ENCODE assay signal across 17 mouse cellular contexts in the genomic region with DNA sequence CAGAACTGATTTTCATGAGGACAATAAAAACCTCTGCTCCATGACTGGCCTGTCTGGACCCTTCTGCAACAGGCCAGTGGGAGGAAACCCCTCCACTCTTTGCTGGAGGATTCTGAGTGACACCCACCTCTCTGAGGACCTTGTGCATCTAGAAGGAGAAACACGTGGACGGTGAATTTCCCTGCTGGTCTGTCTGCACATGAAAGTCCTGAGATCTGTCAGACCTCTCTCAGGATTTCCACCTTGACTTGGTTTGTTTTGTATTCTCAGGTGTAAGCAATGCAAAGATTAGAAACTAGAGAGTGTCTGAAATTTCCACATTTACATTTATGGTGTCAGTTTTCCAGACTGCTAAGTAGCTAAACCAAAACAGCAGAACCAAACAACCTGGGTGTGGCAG. TPM values are rescaled to one million over a fixed set of nuclear protein-coding genes. Genes with fewer than 3 reads are reported as not detected.
DNase-seq lines count a peak whose midpoint lies in the region; ATAC-seq and TF ChIP-seq lines count a peak whose summit lies in the region.
"Had no signal": no experiment of that assay in that cellular context is flagged by ENCODE, and none has a peak within 500 bp of the region (broad histone marks: within the 10 kb centered on the region; RNA-seq: fewer than 3 reads in every experiment).

No protein-coding gene starts in this region.

- DNase-seq in gastrocnemius, adult 2 months: no peak
- DNase-seq in gastrocnemius, postnatal 14 days: no peak
- no peak for DNase-seq in heart, postnatal 0 days (ENCODE audit: low spot score)
- peak; percentile 12 for DNase-seq in CH12.LX (ENCODE audit: extremely low read depth)
- DNase-seq: adrenal gland, adult 2 months; cerebellum, adult 9-11 months; kidney, postnatal 4 days; layer of hippocampus, adult 9-11 months had no signal

- no peak for TF ChIP-seq RAD21 in CH12.LX (IDR thresholded peaks at IDR 0.05; ENCODE audit: low read depth, low read length)

- H3K36me3 ChIP-seq in heart, postnatal 0 days (replicated peaks; ENCODE audit: control insufficient read depth, insufficient read depth, low read length): peaks cover 29% of the 10 kb centered on the region
- peaks cover 7% of the 10 kb centered on the region; the same call in 1 of the 2 replicates for H3K36me3 ChIP-seq in heart, embryonic 11.5 days (ENCODE audit: control insufficient read depth, insufficient read depth, low read length)
- peaks cover 30 to 66% of the 10 kb centered on the region in 2 experiments for H3K36me3 ChIP-seq in CH12.LX (replicated peaks in 1 of 2; ENCODE audit: control insufficient read depth in 1 of 2, insufficient read depth in 1 of 2, low read length in 1 of 2)
- no peaks in the 10 kb centered on the region for H3K36me3 ChIP-seq in myocyte (ENCODE audit: control insufficient read depth, insufficient read depth)

- WGBS in heart, postnatal 0 days: 69% methylated on average over 2 of the region's 2 CpGs
- WGBS in heart, embryonic 11.5 days (ENCODE audit: insufficient replicate concordance): 83% methylated on average over 2 of the region's 2 CpGs

- TF ChIP-seq CTCF in gastrocnemius, adult 2 months (IDR thresholded peaks at IDR 0.05): no peak
- no peak for TF ChIP-seq CTCF in heart, postnatal 0 days (IDR thresholded peaks at IDR 0.05; ENCODE audit: low read depth)
- no peak for TF ChIP-seq CTCF in CH12.LX (conservative IDR thresholded peaks at IDR 0.05 in 1 of 2, IDR thresholded peaks at IDR 0.05 in 1 of 2; ENCODE audit: low read depth in 2 of 2, low read length in 2 of 2)

- TF ChIP-seq EP300 in heart, postnatal 0 days (IDR thresholded peaks at IDR 0.05; ENCODE audit: low read depth): no peak
- TF ChIP-seq EP300 in CH12.LX (IDR thresholded peaks at IDR 0.05; ENCODE audit: low read length): no peak; the same call in 1 of the 2 replicates

- H3ac ChIP-seq in myocyte (ENCODE audit: control insufficient read depth, insufficient read length): no peak overlapping the region

- in situ Hi-C loops in CH12.LX (cut with MboI; ENCODE audit: low pct_ligation_motif_present, low pct_unique_long_range_greater_than_20kb, low sequenced_read_pairs): no loop called here

- H3K9me3 ChIP-seq in heart, postnatal 0 days (replicated peaks; ENCODE audit: control insufficient read depth, low read length): no peaks in the 10 kb centered on the region
- no peaks in the 10 kb centered on the region for H3K9me3 ChIP-seq in heart, embryonic 11.5 days (replicated peaks; ENCODE audit: control insufficient read depth, low read length)
- no peaks in the 10 kb centered on the region for H3K9me3 ChIP-seq in CH12.LX (replicated peaks; ENCODE audit: low read length)
- H3K9me3 ChIP-seq: heart, embryonic 13.5 days; hindbrain, embryonic 12.5 days; limb, embryonic 15.5 days; liver, embryonic 15.5 days; neural tube, embryonic 15.5 days had no signal

- peak overlapping the region; percentile 64; the same call in 1 of the 2 replicates for H3K4me2 ChIP-seq in heart, postnatal 0 days (ENCODE audit: low read depth, low read length)
- H3K4me2 ChIP-seq in heart, embryonic 11.5 days: no peak overlapping the region
- H3K4me2 ChIP-seq in CH12.LX (ENCODE audit: insufficient read depth, low read depth, poor library complexity, severe bottlenecking): peak overlapping the region; percentile 97
- peak overlapping the region; percentile 92 for H3K4me2 ChIP-seq in myocyte (ENCODE audit: low read depth)
- H3K4me2 ChIP-seq: hindbrain, embryonic 12.5 days; midbrain, embryonic 11.5 days; neural tube, embryonic 15.5 days had no signal

- H3K9ac ChIP-seq in heart, postnatal 0 days (replicated peaks; ENCODE audit: low read depth, low read length): no peak overlapping the region
- no peak overlapping the region for H3K9ac ChIP-seq in heart, embryonic 11.5 days (ENCODE audit: low read depth, low read length)
- H3K9ac ChIP-seq in CH12.LX (ENCODE audit: insufficient read depth, low read depth): peak overlapping the region; percentile 54
- H3K9ac ChIP-seq: hindbrain, embryonic 12.5 days; limb, embryonic 15.5 days; liver, embryonic 15.5 days; neural tube, embryonic 15.5 days had no signal

- intact Hi-C loops in gastrocnemius, adult 2 months (cut with DNase I): no loop called here
- intact Hi-C loops in gastrocnemius, postnatal 14 days (cut with DNase I; ENCODE audit: low total_unique reads): no loop called here

- H3K4me3 ChIP-seq in gastrocnemius, adult 2 months: peak overlapping the region; percentile 75
- H3K4me3 ChIP-seq in heart, postnatal 0 days (ENCODE audit: low read depth, low read length): no peak overlapping the region
- no peak overlapping the region for H3K4me3 ChIP-seq in heart, embryonic 11.5 days (ENCODE audit: low read depth, low read length)
- H3K4me3 ChIP-seq in CH12.LX (replicated peaks in 1 of 3; ENCODE audit: low read depth in 2 of 3, low read length in 2 of 3, poor library complexity in 1 of 3) (peak overlapping the region in 1 of 3 experiments; percentile 54), myocyte (peak overlapping the region; percentile 4)
- H3K4me3 ChIP-seq: hindbrain, embryonic 12.5 days; limb, embryonic 15.5 days; neural tube, embryonic 15.5 days had no signal

- peak overlapping the region; percentile 89 for H3K27ac ChIP-seq in gastrocnemius, adult 2 months
- peak overlapping the region; percentile 71 for H3K27ac ChIP-seq in heart, postnatal 0 days (ENCODE audit: low read depth)
- H3K27ac ChIP-seq in heart, embryonic 11.5 days (ENCODE audit: low read depth, low read length): no peak overlapping the region
- H3K27ac ChIP-seq in CH12.LX (ENCODE audit: insufficient read depth, low read depth): peak overlapping the region; percentile 87
- H3K27ac ChIP-seq: hindbrain, embryonic 12.5 days; liver, embryonic 15.5 days; neural tube, embryonic 15.5 days had no signal

- H3K27me3 ChIP-seq in heart, postnatal 0 days (ENCODE audit: control insufficient read depth, insufficient read depth, low read length): no peaks in the 10 kb centered on the region
- no peaks in the 10 kb centered on the region for H3K27me3 ChIP-seq in heart, embryonic 11.5 days (ENCODE audit: control insufficient read depth, insufficient read depth, low read length)
- H3K27me3 ChIP-seq in CH12.LX (replicated peaks): no peaks in the 10 kb centered on the region
- H3K27me3 ChIP-seq in myocyte (ENCODE audit: control insufficient read depth, insufficient read depth, insufficient read length): no peaks in the 10 kb centered on the region
- H3K27me3 ChIP-seq: heart, embryonic 13.5 days; hindbrain, embryonic 12.5 days; limb, embryonic 15.5 days; liver, embryonic 15.5 days; neural tube, embryonic 15.5 days had no signal

- no peak for ATAC-seq in heart, postnatal 0 days (ENCODE audit: insufficient read depth, low read depth)
- no peak for ATAC-seq in heart, embryonic 11.5 days (replicated peaks; ENCODE audit: insufficient number of reproducible peaks, low FRiP score, low TSS enrichment)
- no peak for ATAC-seq in megakaryocyte progenitor cell, adult 5-6 weeks (replicated peaks; ENCODE audit: poor library complexity)

- TF ChIP-seq POLR2A in CH12.LX (IDR thresholded peaks at IDR 0.05; ENCODE audit: low read depth, low read length): no peak
- TF ChIP-seq POLR2A in myocyte (IDR thresholded peaks at IDR 0.05; ENCODE audit: insufficient read length, low read depth): no peak

- dilution Hi-C loops in CH12.LX (cut with MboI; ENCODE audit: extremely low pct_ligation_motif_present, extremely low pct_unique_long_range_greater_than_20kb, low sequenced_read_pairs): no loop called here

- H3K79me2 ChIP-seq in CH12.LX (replicated peaks; ENCODE audit: control insufficient read depth, extremely low read depth, insufficient read depth, poor library complexity, severe bottlenecking) (peaks cover 81% of the 10 kb centered on the region), myocyte (ENCODE audit: control insufficient read depth, insufficient read depth) (peaks cover 61% of the 10 kb centered on the region)

- peaks cover 36% of the 10 kb centered on the region for H3K4me1 ChIP-seq in heart, postnatal 0 days (ENCODE audit: control insufficient read depth, insufficient read depth)
- peaks cover 26% of the 10 kb centered on the region for H3K4me1 ChIP-seq in heart, embryonic 11.5 days (ENCODE audit: control insufficient read depth, insufficient read depth, low read length)
- peaks cover 14 to 60% of the 10 kb centered on the region in 2 experiments for H3K4me1 ChIP-seq in CH12.LX (ENCODE audit: control insufficient read depth in 1 of 2, insufficient read depth in 2 of 2)

TF ChIP-seq in CH12.LX, 34 proteins besides CTCF, POLR2A, EP300 and RAD21 (continues in another document):
- peak; percentile 65; the same call in 1 of the 2 replicates for TF ChIP-seq SIN3A (IDR thresholded peaks at IDR 0.05; ENCODE audit: low read length)
- TF ChIP-seq BHLHE40 (IDR thresholded peaks at IDR 0.05; ENCODE audit: low read depth, low read length): peak; percentile 56; the same call in 1 of the 2 replicates
- TF ChIP-seq TCF12 (IDR thresholded peaks at IDR 0.05; ENCODE audit: low read depth, low read length): peak; percentile 21; the same call in 1 of the 2 replicates
- TF ChIP-seq MAX (IDR thresholded peaks at IDR 0.05; ENCODE audit: low read length): peak; percentile 89
- no peak for TF ChIP-seq JUN (IDR thresholded peaks at IDR 0.05; ENCODE audit: insufficient read depth, low read depth, low read length)
- no peak for TF ChIP-seq JUND (conservative IDR thresholded peaks at IDR 0.05; ENCODE audit: low read depth, low read length)

TF ChIP-seq in myocyte, 11 proteins besides CTCF, POLR2A, EP300 and RAD21 (continues in another document):
- TF ChIP-seq POLR2AphosphoS2 (IDR thresholded peaks at IDR 0.05; ENCODE audit: insufficient read length, low read depth) (no peak), MAX (IDR thresholded peaks at IDR 0.05; ENCODE audit: low read depth) (no peak), TCF12 (IDR thresholded peaks at IDR 0.05; ENCODE audit: insufficient read depth, poor library complexity, severe bottlenecking) (no peak), USF1 (IDR thresholded peaks at IDR 0.05; ENCODE audit: low read depth) (no peak), MYOD1 (IDR thresholded peaks at IDR 0.05; ENCODE audit: control insufficient read depth in 1 of 3, insufficient read length in 2 of 3, low read depth in 2 of 3) (no peak), TCF3 (IDR thresholded peaks at IDR 0.05; ENCODE audit: insufficient read length, low read depth) (no peak), E2F4 (IDR thresholded peaks at IDR 0.05; ENCODE audit: insufficient read depth) (no peak)

RNA-seq across cellular contexts. Expression of a gene that starts 8.5 kb away (rescaled TPM):
- 100 to 1,000 TPM; 148 to 167 TPM for total RNA-seq in gastrocnemius, adult 2 months (2021)
- total RNA-seq in gastrocnemius, postnatal 14 days (2021): 100 to 1,000 TPM; 113 to 116 TPM
- total RNA-seq in heart, postnatal 0 days (2014; rRNA removed; ENCODE audit: low replicate concordance): 24.8 and 54.7 TPM in 2 replicates
- polyA plus RNA-seq in heart, postnatal 0 days (2015; fragmentation: Nextera tagmentation; extraction: Ambion mirVana): 2.5 and 3.0 TPM in 2 replicates
- polyA plus RNA-seq in heart, embryonic 11.5 days (2014; fragmentation: Nextera tagmentation; extraction: Ambion mirVana): 6.0 and 8.4 TPM in 2 replicates
- total RNA-seq in CH12.LX (2012; rRNA removed): 21.7 and 23.6 TPM in 2 replicates
- total RNA-seq in CH12.LX (2014; rRNA removed): 16.2 and 16.6 TPM in 2 replicates
- polyA plus RNA-seq in CH12.LX (2012; ENCODE audit: insufficient read length, low read depth): 28.9 and 34.3 TPM in 2 replicates
- polyA plus RNA-seq in myocyte (2012; fragmentation: generic; extraction: Trizol): 11.8 TPM
- total RNA-seq in megakaryocyte progenitor cell, adult 5-6 weeks (2015): 38.2 and 38.9 TPM in 2 replicates
- 25.8 and 30.2 TPM in 2 replicates for total RNA-seq in megakaryocyte progenitor cell, adult 5-6 weeks (2017)

Comparison
In these comparisons a context has a peak if more than half of its experiments do, and no peak if none do; other contexts are left out.
1. H3K4me3 ChIP-seq: peak in gastrocnemius, adult 2 months (single experiment) and myocyte (single experiment); none in heart, postnatal 0 days (single experiment) and heart, embryonic 11.5 days (single experiment).